Mouse (Mus musculus) cerebellum, adult 8-10 months (tissue): ENCODE data around the gene Arhgap35.
A peak's percentile ranks its signal among the peaks of the same experiment; 100 is the strongest.

ENCODE experiments used
- DNase-seq: peaks from one replicate; pipeline ENCODE4 v3.0.0; 2022

Arhgap35 gene

DNA sequence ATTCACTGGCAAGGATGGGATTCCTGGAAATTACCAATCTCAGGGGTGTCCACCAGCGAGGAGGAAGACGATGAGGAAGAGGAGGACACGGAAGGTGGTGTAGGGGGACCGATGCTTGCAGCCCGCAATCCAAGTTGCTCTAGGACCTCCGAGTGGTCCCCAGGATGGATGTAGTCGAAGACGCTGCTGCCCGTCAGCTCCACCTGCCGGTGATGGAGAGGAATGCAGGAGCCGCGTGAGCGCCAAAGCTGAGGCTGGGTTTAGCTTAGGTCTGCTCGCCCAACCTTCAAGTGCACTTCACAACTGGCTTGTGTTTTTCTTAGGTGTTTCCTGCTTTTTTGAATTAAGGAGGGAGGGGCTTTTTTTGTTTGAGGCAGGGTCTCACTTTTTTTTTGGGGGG lies 151.6 kb downstream of the Arhgap35 start:
- peak; percentile 80 for DNase-seq

DNA sequence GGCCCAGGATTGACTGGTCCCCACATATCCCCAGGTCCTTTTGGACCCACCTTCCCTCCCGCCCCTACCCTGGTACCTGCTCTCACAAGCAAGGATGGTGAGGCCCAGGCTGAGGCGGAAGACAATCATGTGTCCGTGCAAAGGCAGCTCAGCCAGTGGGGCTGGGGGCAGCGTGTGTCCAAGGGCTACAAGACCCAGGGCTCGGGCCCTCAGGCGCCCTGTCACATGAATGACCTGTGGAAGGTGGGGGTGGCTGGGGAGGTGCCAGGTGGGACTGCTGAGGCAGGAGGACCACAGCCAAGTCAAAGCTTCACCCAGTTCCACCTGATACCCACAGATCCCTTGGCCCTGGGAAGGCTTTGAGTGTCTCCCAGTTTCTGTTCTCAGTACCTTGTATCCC lies 153.1 kb downstream of the Arhgap35 start:
- no peak for DNase-seq

DNA sequence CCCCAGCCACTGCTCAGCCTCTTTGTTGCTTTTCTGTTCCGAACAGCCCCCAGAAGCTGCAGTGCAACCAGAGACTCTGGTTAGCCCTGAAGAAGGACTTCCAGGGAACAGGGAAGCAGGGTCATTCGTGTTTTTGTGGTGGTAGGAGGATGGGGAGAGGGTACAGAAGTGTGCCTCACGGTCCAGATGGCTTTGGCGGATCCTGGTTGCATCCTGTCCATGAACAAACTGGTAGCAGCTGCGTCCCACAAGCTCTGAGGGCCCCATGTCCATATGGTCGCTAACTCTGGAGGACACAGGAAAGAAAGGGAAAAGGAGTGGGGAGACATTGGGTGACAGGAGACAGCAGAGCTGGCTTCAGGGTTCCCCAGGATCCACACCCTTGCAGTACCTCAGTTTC lies 153.6 kb downstream of the Arhgap35 start:
- no peak for DNase-seq

DNA sequence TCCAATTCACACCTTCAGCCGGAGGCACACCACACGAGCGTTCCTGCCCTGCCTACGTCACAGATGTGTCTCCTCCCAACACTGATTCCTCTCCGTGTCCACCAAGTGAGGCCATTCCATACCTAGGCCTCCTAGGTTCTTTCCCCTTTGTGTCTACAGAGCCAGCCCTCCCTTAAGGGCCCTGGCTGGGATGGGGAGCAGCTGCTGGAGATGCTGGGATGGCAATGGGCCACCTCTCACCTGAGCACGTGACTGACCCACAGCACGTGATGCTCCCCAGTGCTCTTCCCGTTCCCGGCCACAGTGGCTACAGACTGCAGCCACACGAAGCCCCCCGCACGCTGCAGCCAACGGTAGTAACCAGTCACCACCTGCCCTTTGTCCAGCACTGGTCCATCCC lies 154.2 kb downstream of the Arhgap35 start:
- peak; percentile 53 for DNase-seq

DNA sequence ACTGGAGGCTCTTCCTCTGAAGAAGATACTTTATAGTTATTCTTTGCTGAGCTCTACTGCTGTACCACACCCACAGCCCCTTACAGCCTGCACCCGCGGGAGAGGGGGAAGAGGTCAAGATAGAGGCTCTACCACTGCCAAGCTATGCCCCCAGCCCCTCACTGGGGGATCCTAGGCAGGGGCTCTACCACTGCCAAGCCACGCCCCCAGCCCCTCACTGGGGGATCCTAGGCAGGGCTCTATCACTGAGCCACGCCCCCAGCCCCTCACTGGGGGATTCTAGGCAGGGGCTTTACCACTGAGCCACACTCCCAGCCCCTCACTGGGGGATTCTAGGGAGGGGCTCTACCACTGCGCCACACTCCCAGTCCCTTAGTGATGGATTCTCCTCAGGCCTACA lies 158.5 kb downstream of the Arhgap35 start:
- no peak for DNase-seq

DNA sequence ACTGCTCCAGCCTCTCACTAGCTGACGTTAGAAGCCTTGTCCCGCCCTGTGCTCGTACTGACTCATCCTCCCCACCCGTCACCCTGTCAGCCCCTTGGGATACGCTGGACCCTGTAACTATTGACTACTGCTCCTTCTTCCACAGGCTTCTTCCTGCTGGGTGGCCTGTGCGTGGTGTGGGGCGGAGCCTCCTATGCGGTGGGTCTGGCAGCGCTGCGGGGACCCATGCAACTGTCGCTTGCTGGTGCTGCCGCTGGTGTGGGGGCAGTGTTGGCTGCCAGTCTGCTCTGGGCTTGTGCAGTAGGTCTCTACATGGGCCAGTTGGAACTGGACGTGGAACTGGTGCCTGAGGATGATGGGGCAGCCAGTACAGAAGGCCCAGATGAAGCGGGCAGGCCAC lies 159.8 kb downstream of the Arhgap35 start:
- DNase-seq = no peak

GRCm38 (mm10) chr7:16453118-16453711 lies 161.6 kb downstream of the Arhgap35 start:
- DNase-seq = peak; percentile 51

DNA sequence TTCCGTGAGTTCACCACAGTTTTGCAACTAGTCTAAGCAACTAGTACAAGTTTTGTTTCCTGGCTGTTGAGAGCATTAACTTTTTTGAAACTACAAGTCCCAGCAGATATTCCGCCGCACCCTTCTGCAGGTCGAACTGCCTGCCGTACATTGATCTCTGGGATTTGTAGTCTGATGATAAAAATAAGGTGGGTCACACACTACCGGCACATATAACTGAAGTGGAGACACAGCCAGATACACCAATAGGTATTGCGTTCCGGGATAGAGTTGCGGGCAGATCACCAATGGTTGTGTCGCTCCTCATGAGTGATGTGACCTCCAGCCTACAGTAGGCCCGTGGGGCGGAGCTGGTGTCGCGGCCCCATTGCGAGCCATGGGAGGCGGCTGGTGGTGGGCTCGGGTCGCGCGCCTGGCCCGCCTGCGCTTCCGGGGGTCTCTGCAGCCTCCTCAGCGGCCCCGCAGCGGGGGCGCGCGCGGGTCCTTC lies 162.2 kb downstream of the Arhgap35 start, which contains the start of gene Tmem160:
TSS of gene Tmem160 (plus strand) at position 193 of the 487 bp plus-strand sequence.
- DNase-seq = peak; percentile 86

DNA sequence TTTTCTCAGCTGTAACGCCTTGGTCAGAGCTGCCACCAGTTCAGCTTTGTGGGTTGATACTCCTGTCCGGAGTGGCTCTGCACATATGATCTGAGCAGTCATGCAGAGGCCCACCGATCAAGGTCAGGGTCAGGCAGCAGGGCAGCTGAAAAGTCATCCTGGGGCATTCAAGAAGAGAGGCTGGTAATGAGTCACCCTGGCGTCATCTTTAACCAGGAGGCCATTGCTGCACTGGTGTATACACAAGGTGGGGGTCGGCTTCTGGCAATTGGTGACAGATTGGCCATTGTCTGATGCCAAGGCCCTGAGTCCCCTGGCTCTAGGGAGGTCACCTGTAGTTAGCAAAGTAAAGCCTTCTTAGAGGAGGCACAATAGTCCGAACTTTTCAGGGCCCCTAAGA lies 163.1 kb downstream of the Arhgap35 start:
- no peak for DNase-seq
